Mouse (Mus musculus) neural tube, embryonic 14.5 days (tissue): ENCODE data around the gene Tbx6. TPM values are rescaled to one million over a fixed set of nuclear protein-coding genes. Genes with fewer than 3 reads are reported as not detected.

ENCODE experiments used
- ATAC-seq: fragments of 200-750 bp; cut with Nextera tagmentation; 2 replicates; pipeline ENCODE4 v1.8.0; 2017; ENCODE audit warnings: low read depth, mild to moderate bottlenecking, moderate TSS enrichment, moderate library complexity
- H3K27ac ChIP-seq: fragments of 300-500 bp; sonication (generic); 2 replicates; pipeline ENCODE4 v1.5.1; 2014; ENCODE audit warnings: low read depth, mild to moderate bottlenecking, control low read depth, low read length, moderate library complexity, mixed read lengths
- H3K27me3 ChIP-seq: fragments of 300-500 bp; sonication (generic); 2 replicates; pipeline ENCODE4 v1.6.1; 2014; ENCODE audit warnings: low read length; ENCODE audit not compliant: control insufficient read depth, insufficient read depth
- H3K36me3 ChIP-seq: fragments of 300-500 bp; sonication (generic); 2 replicates; pipeline ENCODE4 v1.6.1; 2014; ENCODE audit warnings: low read length, mixed read lengths; ENCODE audit not compliant: control insufficient read depth, insufficient read depth
- H3K4me1 ChIP-seq: fragments of 300-500 bp; sonication (generic); 2 replicates; pipeline ENCODE4 v1.6.1; 2014; ENCODE audit warnings: low read length; ENCODE audit not compliant: control insufficient read depth, insufficient read depth
- H3K4me2 ChIP-seq: fragments of 300-500 bp; sonication (generic); 2 replicates; pipeline ENCODE4 v1.6.1; 2014; ENCODE audit warnings: mild to moderate bottlenecking, low read depth, low read length, control low read depth
- H3K4me3 ChIP-seq: fragments of 300-500 bp; sonication (generic); 2 replicates; pipeline ENCODE4 v1.5.1; 2014; ENCODE audit warnings: low read depth, low read length, control low read depth, mixed read lengths
- H3K9ac ChIP-seq: fragments of 300-500 bp; sonication (generic); replicated peaks from 2 replicates; pipeline ENCODE4 v1.6.1; 2014; ENCODE audit warnings: low read depth, mild to moderate bottlenecking, control low read depth, low read length, mixed read lengths
- H3K9me3 ChIP-seq: fragments of 300-500 bp; sonication (generic); 2 replicates; pipeline ENCODE4 v1.6.1; 2016; ENCODE audit warnings: low read length; ENCODE audit not compliant: control insufficient read depth
- WGBS: fragments of 180-500 bp; shearing (Covaris S2); extraction: QIAGEN DNeasy Blood & Tissue Kit; methylation state at CpG from one replicate; pipeline ENCODE4 v1.1.7; 2014; 5-methylcytosine and 5-hydroxymethylcytosine counted together
- polyA plus RNA-seq: library from polyadenylated mRNA; unstranded; fragments of >200 nt; fragmentation: Nextera tagmentation; extraction: Ambion mirVana; gene quantifications from 2 replicates; pipeline ENCODE4 v1.2.1, GENCODE M21; 2014

Gene Tbx6
- polyA plus RNA-seq, 1 experiment from 2014 or later: 0.27 TPM

GRCm38 (mm10) chr7:126801057-126801422, 19.8 kb downstream of the Tbx6 start:
- H3K27me3 ChIP-seq: no peaks in the 10 kb centered on the region
- H3K36me3 ChIP-seq: peaks cover 11% of the 10 kb centered on the region
- no peak for ATAC-seq
- H3K4me3 ChIP-seq: no peak overlapping the region
- no peak overlapping the region for H3K27ac ChIP-seq
- H3K9ac ChIP-seq: no peak overlapping the region
- H3K9me3 ChIP-seq: no peaks in the 10 kb centered on the region
- WGBS: 95% methylated on average over 16 of the region's 16 CpGs
- no peak overlapping the region for H3K4me2 ChIP-seq
- H3K4me1 ChIP-seq: peaks cover 19% of the 10 kb centered on the region

- Histone ChIP-seq H3K27me3 (no peaks in the 10 kb centered on the region), H3K4me1 (peaks cover 12% of the 10 kb centered on the region), H3K9ac (no peak overlapping the region), H3K4me2 (no peak overlapping the region), H3K4me3 (no peak overlapping the region), H3K9me3 (no peaks in the 10 kb centered on the region), H3K27ac (no peak overlapping the region), H3K36me3 (no peaks in the 10 kb centered on the region)
- no peak for ATAC-seq
- 83% methylated on average over 11 of the region's 11 CpGs for WGBS
Observed at GRCm38 (mm10) chr7:126802134-126802889, 21.0 kb downstream of the Tbx6 start.

- WGBS: 91% methylated on average over 6 of the region's 6 CpGs
- Histone ChIP-seq H3K4me1 (peaks cover 8% of the 10 kb centered on the region; the same call in 1 of the 2 replicates), H3K4me3 (no peak overlapping the region), H3K4me2 (no peak overlapping the region), H3K27me3 (no peaks in the 10 kb centered on the region), H3K9ac (no peak overlapping the region), H3K9me3 (no peaks in the 10 kb centered on the region), H3K36me3 (no peaks in the 10 kb centered on the region), H3K27ac (no peak overlapping the region)
- ATAC-seq: no peak
Observed at GRCm38 (mm10) chr7:126803181-126803580, 21.9 kb downstream of the Tbx6 start.

GRCm38 (mm10) chr7:126803751-126804150, 22.5 kb downstream of the Tbx6 start:
- no peaks in the 10 kb centered on the region for H3K36me3 ChIP-seq
- H3K4me2 ChIP-seq: no peak overlapping the region
- H3K4me3 ChIP-seq: no peak overlapping the region
- no peak for ATAC-seq
- no peaks in the 10 kb centered on the region for H3K27me3 ChIP-seq
- no peak overlapping the region for H3K9ac ChIP-seq
- peaks cover 11% of the 10 kb centered on the region; the same call in 1 of the 2 replicates for H3K4me1 ChIP-seq
- H3K9me3 ChIP-seq: no peaks in the 10 kb centered on the region
- H3K27ac ChIP-seq: no peak overlapping the region

- no peak overlapping the region for H3K9ac ChIP-seq
- peaks cover 8% of the 10 kb centered on the region; the same call in 1 of the 2 replicates for H3K4me1 ChIP-seq
- H3K36me3 ChIP-seq: no peaks in the 10 kb centered on the region
- no peak overlapping the region for H3K27ac ChIP-seq
- no peaks in the 10 kb centered on the region for H3K27me3 ChIP-seq
- 90% methylated on average over 6 of the region's 6 CpGs for WGBS
- no peak for ATAC-seq
- H3K4me3 ChIP-seq: no peak overlapping the region
- no peak overlapping the region for H3K4me2 ChIP-seq
- no peaks in the 10 kb centered on the region for H3K9me3 ChIP-seq
Observed at GRCm38 (mm10) chr7:126806956-126807355, 25.7 kb downstream of the Tbx6 start.

- H3K4me3 ChIP-seq: no peak overlapping the region
- no peaks in the 10 kb centered on the region for H3K27me3 ChIP-seq
- peaks cover 8% of the 10 kb centered on the region; the same call in 1 of the 2 replicates for H3K4me1 ChIP-seq
- no peak overlapping the region for H3K27ac ChIP-seq
- no peaks in the 10 kb centered on the region for H3K9me3 ChIP-seq
- no peak overlapping the region for H3K9ac ChIP-seq
- no peak overlapping the region for H3K4me2 ChIP-seq
- no peak for ATAC-seq
- H3K36me3 ChIP-seq: no peaks in the 10 kb centered on the region
- 73% methylated on average over 4 of the region's 4 CpGs for WGBS
Observed at GRCm38 (mm10) chr7:126807405-126807804, 26.1 kb downstream of the Tbx6 start.

- Histone ChIP-seq H3K36me3 (no peaks in the 10 kb centered on the region), H3K9me3 (no peaks in the 10 kb centered on the region), H3K4me2 (peak overlapping the region; percentile 72), H3K27ac (0 out of 2 replicates have a peak overlapping the region, but pooled peaks have one; percentile 29), H3K9ac (peak overlapping the region; percentile 60), H3K4me1 (peaks cover 8% of the 10 kb centered on the region; the same call in 1 of the 2 replicates), H3K4me3 (peak overlapping the region; percentile 55), H3K27me3 (no peaks in the 10 kb centered on the region)
- ATAC-seq: peak; percentile 96
- WGBS: under 1% methylated on average over 43 of the region's 43 CpGs
Observed at GRCm38 (mm10) chr7:126808703-126809455, 27.6 kb downstream of the Tbx6 start.

GRCm38 (mm10) chr7:126809723-126810369, 28.6 kb downstream of the Tbx6 start:
- no peaks in the 10 kb centered on the region for H3K27me3 ChIP-seq
- H3K9ac ChIP-seq: no peak overlapping the region
- no peaks in the 10 kb centered on the region for H3K36me3 ChIP-seq
- no peaks in the 10 kb centered on the region for H3K9me3 ChIP-seq
- ATAC-seq: no peak
- no peak overlapping the region for H3K27ac ChIP-seq
- 70% methylated on average over 5 of the region's 5 CpGs for WGBS
- peaks cover 8% of the 10 kb centered on the region; the same call in 1 of the 2 replicates for H3K4me1 ChIP-seq
- no peak overlapping the region; the same call in 1 of the 2 replicates for H3K4me3 ChIP-seq
- H3K4me2 ChIP-seq: no peak overlapping the region; the same call in 1 of the 2 replicates
